Mouse (Mus musculus): Measurements from ENCODE around the gene Mipol1. TPM values are rescaled to one million over a fixed set of nuclear protein-coding genes. Genes with fewer than 3 reads are reported as not detected.

The Mipol1 gene
- polyA plus RNA-seq, 1 experiment = 0.70 TPM

GRCm38 (mm10) chr12:57444281-57444903, 214.2 kb downstream of the Mipol1 start:
- no peaks in the 10 kb centered on the region for H3K79me2 ChIP-seq (ENCODE audit: control insufficient read depth, insufficient read depth)
- no peak overlapping the region for H3K4me3 ChIP-seq (ENCODE audit: insufficient read depth, poor library complexity, severe bottlenecking)
- no peak overlapping the region for H3ac ChIP-seq (ENCODE audit: control insufficient read depth, insufficient read length, low read depth)
- H3K27me3 ChIP-seq (ENCODE audit: control insufficient read depth, insufficient read depth, insufficient read length) = no peaks in the 10 kb centered on the region
- TF ChIP-seq USF1 (IDR thresholded peaks at IDR 0.05; ENCODE audit: low read depth) = no peak
- TF ChIP-seq MAX (IDR thresholded peaks at IDR 0.05) = no peak
- no peak for TF ChIP-seq MYOG (IDR thresholded peaks at IDR 0.05; ENCODE audit: control insufficient read depth, extremely low read depth, insufficient read length)
- TF ChIP-seq MYOD1 (IDR thresholded peaks at IDR 0.05; ENCODE audit: control insufficient read depth, insufficient read length, low read depth) = no peak
- no peak for TF ChIP-seq CEBPB (IDR thresholded peaks at IDR 0.05; ENCODE audit: low read depth)
- no peaks in the 10 kb centered on the region for H3K79me3 ChIP-seq (ENCODE audit: low read depth)
- H3K36me3 ChIP-seq (ENCODE audit: control insufficient read depth, insufficient read depth) = no peaks in the 10 kb centered on the region

GRCm38 (mm10) chr12:57447331-57447730, 217.1 kb downstream of the Mipol1 start:
- Histone ChIP-seq H3K79me2 (ENCODE audit: control insufficient read depth, insufficient read depth) (no peaks in the 10 kb centered on the region), H3K36me3 (ENCODE audit: control insufficient read depth, insufficient read depth) (no peaks in the 10 kb centered on the region), H3K79me3 (ENCODE audit: low read depth) (no peaks in the 10 kb centered on the region), H3K27me3 (ENCODE audit: control insufficient read depth, insufficient read depth, insufficient read length) (no peaks in the 10 kb centered on the region), H3ac (ENCODE audit: control insufficient read depth, insufficient read length, low read depth) (no peak overlapping the region), H3K4me3 (ENCODE audit: insufficient read depth, poor library complexity, severe bottlenecking) (no peak overlapping the region)
- TF ChIP-seq MAX (IDR thresholded peaks at IDR 0.05) = no peak
- no peak for TF ChIP-seq MYOG (IDR thresholded peaks at IDR 0.05; ENCODE audit: control insufficient read depth, extremely low read depth, insufficient read length)
- no peak for TF ChIP-seq MYOD1 (IDR thresholded peaks at IDR 0.05; ENCODE audit: control insufficient read depth, insufficient read length, low read depth)
- no peak for TF ChIP-seq FOSL1 (IDR thresholded peaks at IDR 0.05; ENCODE audit: insufficient read depth, low read length, poor library complexity, severe bottlenecking)
- TF ChIP-seq CEBPB (IDR thresholded peaks at IDR 0.05; ENCODE audit: low read depth) = no peak
- no peak for TF ChIP-seq CTCF (IDR thresholded peaks at IDR 0.05; ENCODE audit: control insufficient read depth, insufficient read depth, insufficient read length)
- no peak for TF ChIP-seq USF1 (IDR thresholded peaks at IDR 0.05; ENCODE audit: low read depth)

- Histone ChIP-seq H3K79me3 (ENCODE audit: low read depth) (no peaks in the 10 kb centered on the region), H3ac (ENCODE audit: control insufficient read depth, insufficient read length, low read depth) (no peak overlapping the region), H3K27me3 (ENCODE audit: control insufficient read depth, insufficient read depth, insufficient read length) (no peaks in the 10 kb centered on the region), H3K4me3 (ENCODE audit: insufficient read depth, poor library complexity, severe bottlenecking) (no peak overlapping the region), H3K36me3 (ENCODE audit: control insufficient read depth, insufficient read depth) (no peaks in the 10 kb centered on the region), H3K79me2 (ENCODE audit: control insufficient read depth, insufficient read depth) (no peaks in the 10 kb centered on the region)
- TF ChIP-seq USF1 (IDR thresholded peaks at IDR 0.05; ENCODE audit: low read depth) (no peak), MYOG (IDR thresholded peaks at IDR 0.05; ENCODE audit: control insufficient read depth, extremely low read depth, insufficient read length) (no peak), CEBPB (IDR thresholded peaks at IDR 0.05; ENCODE audit: low read depth) (no peak), MAX (IDR thresholded peaks at IDR 0.05) (no peak), CTCF (IDR thresholded peaks at IDR 0.05; ENCODE audit: control insufficient read depth, insufficient read depth, insufficient read length) (no peak), MYOD1 (IDR thresholded peaks at IDR 0.05; ENCODE audit: control insufficient read depth, insufficient read length, low read depth) (no peak), FOSL1 (IDR thresholded peaks at IDR 0.05; ENCODE audit: insufficient read depth, low read length, poor library complexity, severe bottlenecking) (no peak)
These were observed 219.1 kb downstream of the Mipol1 start for GRCm38 (mm10) chr12:57449299-57449698.

GRCm38 (mm10) chr12:57450017-57450583, 219.9 kb downstream of the Mipol1 start:
- Histone ChIP-seq H3ac (ENCODE audit: control insufficient read depth, insufficient read length, low read depth) (no peak overlapping the region), H3K79me3 (ENCODE audit: low read depth) (no peaks in the 10 kb centered on the region), H3K79me2 (ENCODE audit: control insufficient read depth, insufficient read depth) (no peaks in the 10 kb centered on the region), H3K27me3 (ENCODE audit: control insufficient read depth, insufficient read depth, insufficient read length) (no peaks in the 10 kb centered on the region), H3K36me3 (ENCODE audit: control insufficient read depth, insufficient read depth) (no peaks in the 10 kb centered on the region), H3K4me3 (ENCODE audit: insufficient read depth, poor library complexity, severe bottlenecking) (no peak overlapping the region)
- TF ChIP-seq CEBPB (IDR thresholded peaks at IDR 0.05; ENCODE audit: low read depth) (no peak), FOSL1 (IDR thresholded peaks at IDR 0.05; ENCODE audit: insufficient read depth, low read length, poor library complexity, severe bottlenecking) (no peak), MYOD1 (IDR thresholded peaks at IDR 0.05; ENCODE audit: control insufficient read depth, insufficient read length, low read depth) (no peak), MAX (IDR thresholded peaks at IDR 0.05) (no peak), USF1 (IDR thresholded peaks at IDR 0.05; ENCODE audit: low read depth) (no peak), CTCF (IDR thresholded peaks at IDR 0.05; ENCODE audit: control insufficient read depth, insufficient read depth, insufficient read length) (no peak), MYOG (IDR thresholded peaks at IDR 0.05; ENCODE audit: control insufficient read depth, extremely low read depth, insufficient read length) (no peak)

- no peak for TF ChIP-seq FOSL1 (IDR thresholded peaks at IDR 0.05; ENCODE audit: insufficient read depth, low read length, poor library complexity, severe bottlenecking)
- TF ChIP-seq MAX (IDR thresholded peaks at IDR 0.05) = no peak
- TF ChIP-seq CEBPB (IDR thresholded peaks at IDR 0.05; ENCODE audit: low read depth) = no peak
- Histone ChIP-seq H3K79me2 (ENCODE audit: control insufficient read depth, insufficient read depth) (no peaks in the 10 kb centered on the region), H3K4me3 (ENCODE audit: insufficient read depth, poor library complexity, severe bottlenecking) (no peak overlapping the region), H3K79me3 (ENCODE audit: low read depth) (no peaks in the 10 kb centered on the region), H3K36me3 (ENCODE audit: control insufficient read depth, insufficient read depth) (no peaks in the 10 kb centered on the region), H3ac (ENCODE audit: control insufficient read depth, insufficient read length, low read depth) (no peak overlapping the region), H3K27me3 (ENCODE audit: control insufficient read depth, insufficient read depth, insufficient read length) (no peaks in the 10 kb centered on the region)
These were observed 226.7 kb downstream of the Mipol1 start for GRCm38 (mm10) chr12:57456911-57457310.

- no peaks in the 10 kb centered on the region for H3K79me3 ChIP-seq (ENCODE audit: low read depth)
- H3K4me3 ChIP-seq (ENCODE audit: insufficient read depth, poor library complexity, severe bottlenecking) = no peak overlapping the region
- no peak overlapping the region for H3ac ChIP-seq (ENCODE audit: control insufficient read depth, insufficient read length, low read depth)
- no peak for TF ChIP-seq CEBPB (IDR thresholded peaks at IDR 0.05; ENCODE audit: low read depth)
- TF ChIP-seq USF1 (IDR thresholded peaks at IDR 0.05; ENCODE audit: low read depth) = no peak
- TF ChIP-seq CTCF (IDR thresholded peaks at IDR 0.05; ENCODE audit: control insufficient read depth, insufficient read depth, insufficient read length) = no peak
- TF ChIP-seq MYOD1 (IDR thresholded peaks at IDR 0.05; ENCODE audit: control insufficient read depth, insufficient read length, low read depth) = no peak
- TF ChIP-seq MYOG (IDR thresholded peaks at IDR 0.05; ENCODE audit: control insufficient read depth, extremely low read depth, insufficient read length) = no peak
- no peak for TF ChIP-seq MAX (IDR thresholded peaks at IDR 0.05)
- no peak for TF ChIP-seq FOSL1 (IDR thresholded peaks at IDR 0.05; ENCODE audit: insufficient read depth, low read length, poor library complexity, severe bottlenecking)
- H3K79me2 ChIP-seq (ENCODE audit: control insufficient read depth, insufficient read depth) = no peaks in the 10 kb centered on the region
- no peaks in the 10 kb centered on the region for H3K27me3 ChIP-seq (ENCODE audit: control insufficient read depth, insufficient read depth, insufficient read length)
- H3K36me3 ChIP-seq (ENCODE audit: control insufficient read depth, insufficient read depth) = no peaks in the 10 kb centered on the region
These were observed 227.1 kb downstream of the Mipol1 start for GRCm38 (mm10) chr12:57457339-57457738.
